Mouse (Mus musculus) ES-E14 (cell line): Measurements from ENCODE around the gene Hoxd9. TPM values are rescaled to one million over a fixed set of nuclear protein-coding genes. Genes with fewer than 3 reads are reported as not detected.
A peak's percentile ranks its signal among the peaks of the same experiment; 100 is the strongest.

Experiments
- DNase-seq: peaks from one replicate; pipeline ENCODE4 v3.0.0-alpha.2; 2013; ENCODE audit warnings: low read depth, low spot score
- H3K27ac ChIP-seq: 2 replicates; pipeline ENCODE4 v1.5.1; 2012; ENCODE audit warnings: low read depth, mild to moderate bottlenecking, low read length, moderate library complexity, mixed read lengths; ENCODE audit not compliant: poor library complexity, insufficient read depth, severe bottlenecking
- H3K36me3 ChIP-seq: 2 replicates; pipeline ENCODE4 v1.6.1; 2012; ENCODE audit warnings: mild to moderate bottlenecking, low read length, moderate library complexity, mixed read lengths; ENCODE audit not compliant: control insufficient read depth, poor library complexity, insufficient read depth, severe bottlenecking
- H3K4me1 ChIP-seq, 2 experiments: fragments of 150-350 bp in 1 of 2; sonication (generic) in 1 of 2; 2 replicates each; pipeline ENCODE4 v1.6.1; 2012; ENCODE audit warnings: low read length in 2 of 2, mild to moderate bottlenecking in 1 of 2, mixed read lengths in 1 of 2; ENCODE audit not compliant: control insufficient read depth in 2 of 2, insufficient read depth in 2 of 2, poor library complexity in 1 of 2
- H3K4me3 ChIP-seq, 2 experiments: fragments of 150-350 bp in 1 of 2; sonication (generic) in 1 of 2; 2 replicates each; pipeline ENCODE4 v1.5.1; 2012; ENCODE audit warnings: low read length in 2 of 2, low read depth in 1 of 2, mild to moderate bottlenecking in 1 of 2, mixed read lengths in 1 of 2; ENCODE audit not compliant: insufficient read depth in 1 of 2, poor library complexity in 1 of 2, severe bottlenecking in 1 of 2
- H3K9ac ChIP-seq: 2 replicates; pipeline ENCODE4 v1.6.1; 2012; ENCODE audit warnings: low read depth, mild to moderate bottlenecking, low read length, mixed read lengths; ENCODE audit not compliant: poor library complexity, insufficient read depth, severe bottlenecking
- H3K9me3 ChIP-seq: fragments of 150-350 bp; sonication (generic); 2 replicates; pipeline ENCODE4 v1.6.1; 2012; ENCODE audit warnings: low read depth, mild to moderate bottlenecking, low read length; ENCODE audit not compliant: control insufficient read depth, insufficient read depth
- CHD2 ChIP-seq: IDR thresholded peaks from 2 replicates; pipeline ENCODE4 v1.6.1; 2014; ENCODE audit warnings: mild to moderate bottlenecking, low read depth, low read length, inconsistent platforms
- HCFC1 ChIP-seq: IDR thresholded peaks from 2 replicates; pipeline ENCODE4 v1.6.1; 2012; ENCODE audit warnings: low read length, inconsistent platforms, borderline replicate concordance; ENCODE audit not compliant: insufficient read depth
- MAFK ChIP-seq: IDR thresholded peaks from 2 replicates; pipeline ENCODE4 v1.6.1; 2014; ENCODE audit warnings: mild to moderate bottlenecking, low read depth, low read length, inconsistent platforms; ENCODE audit not compliant: insufficient read depth
- ZC3H11A ChIP-seq: IDR thresholded peaks from 2 replicates; pipeline ENCODE4 v1.6.1; 2012; ENCODE audit warnings: low read depth, mild to moderate bottlenecking, inconsistent platforms, low read length, borderline replicate concordance
- ZNF384 ChIP-seq: IDR thresholded peaks from 2 replicates; pipeline ENCODE4 v1.6.1; 2012; ENCODE audit warnings: low read depth, low read length, inconsistent platforms
- in situ Hi-C, 2 experiments: fragments of 600-800 bp; cut with MboI; formaldehyde crosslinking; loops; one replicate each; pipeline ENCODE4 v1.15.1; 2025; ENCODE audit warnings: low sequenced_read_pairs in 2 of 2, inconsistent platforms in 1 of 2; ENCODE audit not compliant: unreplicated experiment in 2 of 2
- total RNA-seq: library from RNA; depleted of rRNA; stranded (reverse); fragments of 300-350 nt; gene quantifications from 2 replicates; pipeline ENCODE4 v1.2.3, GENCODE M21; 2012

Gene Hoxd9
- total RNA-seq, 1 experiment = 0.76 TPM

DNA sequence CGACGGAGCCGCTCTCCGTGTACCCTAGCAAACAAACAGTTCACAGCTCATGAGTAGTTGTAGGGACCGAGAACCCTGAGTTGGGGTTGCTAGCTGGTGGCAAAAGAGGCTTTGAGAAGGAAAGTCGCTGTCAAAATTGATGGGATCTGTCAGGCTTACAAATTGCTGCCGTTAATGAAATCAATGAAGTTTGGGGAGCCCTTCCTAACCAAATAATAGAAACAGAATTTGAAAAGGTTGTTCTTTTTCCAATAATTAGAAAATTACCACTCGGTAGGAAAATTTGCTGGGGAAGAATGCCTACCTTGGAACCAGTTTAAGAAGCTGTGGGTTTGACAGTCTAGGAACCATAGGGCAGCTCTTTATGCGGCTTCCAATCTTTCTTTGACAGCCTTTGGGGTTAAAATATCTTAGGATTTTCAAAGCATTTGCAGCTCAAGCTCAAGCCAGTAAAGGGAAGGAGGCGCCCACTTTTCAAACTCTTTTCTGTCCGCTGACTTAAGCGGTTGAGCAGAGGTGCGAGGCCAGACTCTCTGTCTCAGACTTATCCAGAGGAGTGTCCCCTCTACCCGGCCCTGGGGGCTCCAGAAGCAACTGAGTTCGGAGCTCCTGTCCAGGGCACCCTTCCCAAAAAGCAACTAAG is 39.4 kb upstream of the Hoxd9 start:
- in situ Hi-C loops = loop anchor here (25.0 kb wide), 2 partner anchors 596 to 1096 kb away; no protein-coding TSS in a partner anchor

DNA sequence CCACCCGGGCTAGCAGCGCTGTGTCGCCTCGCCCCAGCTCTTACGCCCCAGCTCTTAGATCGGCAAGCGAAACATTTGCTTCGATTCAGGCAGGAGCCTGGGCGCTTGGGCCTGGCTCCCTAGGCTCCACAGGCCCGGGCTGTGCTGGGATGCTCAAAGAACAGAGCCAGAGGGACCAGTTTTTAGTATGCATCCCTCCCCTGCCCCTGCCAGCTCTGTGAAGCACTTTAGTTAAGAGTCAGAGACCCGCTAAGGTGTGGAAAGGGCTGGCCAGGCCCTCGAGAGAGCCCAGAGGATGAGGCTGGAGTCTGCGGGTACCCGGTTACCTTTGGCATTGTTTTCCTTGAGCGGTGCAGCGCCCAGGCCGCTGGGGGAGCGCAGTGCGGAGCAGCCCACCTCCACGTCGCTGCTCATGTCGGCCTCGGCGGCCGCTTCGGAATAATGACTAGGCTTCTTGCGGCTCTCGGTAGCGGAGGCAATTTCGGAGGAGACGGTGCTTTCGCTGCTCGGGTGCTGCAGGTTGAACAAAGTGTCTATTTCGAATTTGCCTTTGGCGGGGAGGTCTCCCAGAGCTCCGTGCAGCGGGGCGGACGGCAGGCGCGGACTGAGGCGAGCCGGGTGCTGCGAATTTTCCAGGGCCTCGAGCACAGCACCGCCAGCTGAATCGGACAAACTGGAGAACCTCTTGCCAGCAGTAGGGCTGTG is 38.7 kb upstream of the Hoxd9 start:
- Histone ChIP-seq H3K4me3 (no peak overlapping the region), H3K9ac (no peak overlapping the region), H3K36me3 (no peaks in the 10 kb centered on the region), H3K4me1 (peaks cover 0 to 2% of the 10 kb centered on the region in 2 experiments; a peak in 1 of 4 replicates), H3K27ac (no peak overlapping the region), H3K9me3 (no peaks in the 10 kb centered on the region)
- TF ChIP-seq ZC3H11A = no peak
- TF ChIP-seq HCFC1 = no peak
- no peak for TF ChIP-seq CHD2
- TF ChIP-seq ZNF384 = no peak
- TF ChIP-seq MAFK = no peak
- in situ Hi-C loops = loop anchor here (25.0 kb wide), 2 partner anchors 597 to 1097 kb away; no protein-coding TSS in a partner anchor
- no peak for DNase-seq

More for the DNA sequence above, 39.4 kb upstream of the Hoxd9 start:
- Histone ChIP-seq H3K4me1 (peaks cover 0 to 2% of the 10 kb centered on the region in 2 experiments; a peak in 1 of 4 replicates), H3K9me3 (no peaks in the 10 kb centered on the region), H3K9ac (no peak overlapping the region), H3K36me3 (no peaks in the 10 kb centered on the region), H3K27ac (no peak overlapping the region), H3K4me3 (peak overlapping the region in 1 of 2 experiments; percentile 8; a peak in 2 of 4 replicates)
- DNase-seq = no peak
- TF ChIP-seq ZC3H11A = no peak
- TF ChIP-seq HCFC1 = no peak
- TF ChIP-seq ZNF384 = no peak
- TF ChIP-seq CHD2 = no peak
- TF ChIP-seq MAFK = no peak

DNA sequence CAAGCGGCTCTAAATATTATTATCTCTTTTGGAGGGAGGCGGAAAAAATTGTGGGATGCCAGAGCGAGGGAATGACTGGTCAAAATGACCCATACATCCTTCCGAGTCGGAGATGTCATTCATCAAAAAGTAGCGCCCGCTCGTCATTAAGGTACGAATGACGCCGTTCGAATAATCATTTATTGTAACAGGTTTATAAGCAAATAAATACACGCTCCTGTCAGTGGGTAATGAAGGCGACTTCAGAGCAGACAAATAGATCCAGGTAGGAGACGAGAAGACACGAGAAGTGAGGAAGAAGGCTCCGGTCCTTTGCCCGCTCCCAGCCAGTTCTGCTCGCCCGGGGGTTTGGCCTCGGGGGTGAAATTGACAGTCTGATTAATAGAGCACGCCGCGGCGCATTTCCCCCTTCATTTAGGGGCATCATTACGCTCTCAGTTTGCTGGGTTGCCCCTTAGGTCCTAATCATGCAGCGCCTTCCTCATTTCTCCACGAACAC is 38.0 kb upstream of the Hoxd9 start, which contains the start of gene Evx2:
TSS of gene Evx2 (minus strand) at position 51 of the 499 bp plus-strand sequence.
- H3K36me3 ChIP-seq = no peaks in the 10 kb centered on the region
- H3K4me3 ChIP-seq = no peak within 1 kb of the TSS
- H3K9me3 ChIP-seq = no peaks in the 10 kb centered on the region
- no peak for TF ChIP-seq ZC3H11A
- TF ChIP-seq MAFK = no peak
- no peak within 1 kb of the TSS for H3K9ac ChIP-seq
- peaks cover 0 to 2% of the 10 kb centered on the region in 2 experiments; a peak in 1 of 4 replicates for H3K4me1 ChIP-seq
- no peak for DNase-seq
- no peak within 1 kb of the TSS for H3K27ac ChIP-seq
- in situ Hi-C loops = loop anchor here (10.0 to 25.0 kb wide), 3 partner anchors 597 to 1385 kb away; partner anchors contain the start of gene Sp9 (in 1 of the 2)

DNA sequence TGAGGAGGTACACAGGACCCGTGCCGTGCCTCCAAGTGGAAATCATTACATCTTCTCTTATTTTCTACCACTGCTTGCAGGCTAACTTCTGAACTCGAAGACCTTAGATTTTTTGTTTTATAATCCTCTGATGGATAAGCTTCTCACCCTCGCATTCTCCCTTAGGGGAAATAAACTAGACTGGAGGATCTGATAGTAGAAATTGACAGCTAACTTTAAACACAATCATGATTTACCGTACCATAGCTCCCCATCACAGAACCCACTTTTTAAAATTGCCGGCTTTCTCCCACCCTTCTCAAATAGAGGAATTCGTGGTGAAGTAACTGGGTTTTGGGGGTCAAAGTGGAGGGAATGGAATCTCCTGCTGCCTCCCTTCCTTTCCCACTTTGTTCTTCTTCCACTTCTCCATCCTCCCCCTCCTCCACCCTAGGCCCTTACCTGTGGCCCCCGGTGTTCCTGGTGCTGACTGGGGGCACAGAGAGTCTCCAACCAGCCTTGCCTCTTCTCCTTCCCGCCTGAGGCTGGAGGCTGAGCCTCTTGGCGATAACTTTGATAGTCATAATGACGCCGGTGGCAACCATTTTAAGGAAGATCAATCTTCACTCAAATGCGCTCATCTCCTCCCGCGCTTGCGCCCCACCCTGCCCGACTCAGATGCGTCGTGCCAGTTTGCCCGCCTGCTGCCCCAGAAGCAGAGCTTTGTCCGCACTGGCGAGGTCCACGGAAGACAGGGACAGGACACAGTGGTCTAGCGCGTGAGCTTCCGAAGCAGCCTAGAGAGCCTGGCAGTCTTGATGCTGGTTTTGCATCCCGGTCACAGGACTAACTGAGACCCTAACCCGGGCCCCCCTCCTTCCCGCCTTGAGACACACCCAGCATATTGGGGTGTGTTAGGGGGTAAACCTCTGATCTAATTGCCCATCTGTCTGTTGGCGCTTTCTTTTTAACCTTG is 36.8 kb upstream of the Hoxd9 start:
- Histone ChIP-seq H3K27ac (no peak overlapping the region), H3K9ac (no peak overlapping the region), H3K36me3 (no peaks in the 10 kb centered on the region), H3K4me3 (no peak overlapping the region), H3K9me3 (no peaks in the 10 kb centered on the region), H3K4me1 (peaks cover 0 to 2% of the 10 kb centered on the region in 2 experiments; a peak in 1 of 4 replicates)
- TF ChIP-seq ZNF384 (no peak), MAFK (no peak), HCFC1 (no peak), ZC3H11A (no peak), CHD2 (no peak)
- in situ Hi-C loops = loop anchor here (10.0 to 25.0 kb wide), 3 partner anchors 598 to 1386 kb away; partner anchors contain the start of gene Sp9 (in 1 of the 2)
- DNase-seq = no peak
